Mouse (Mus musculus) left cerebral cortex, adult 2 months (tissue): ENCODE data around the gene Klc1. TPM values are rescaled to one million over a fixed set of nuclear protein-coding genes. Genes with fewer than 3 reads are reported as not detected.
"Not testable (repeated sequence)": the region's sequence is repeated elsewhere in the genome, so short reads cannot be mapped to it uniquely, and the experiment has no call there.

Experiments used
- DNase-seq, 2 experiments: peaks; one replicate each; pipeline ENCODE4 v3.0.0; 2021 to 2022; ENCODE audit warnings: low spot score in 2 of 2, mixed read lengths in 1 of 2; ENCODE audit errors: extremely low spot score in 1 of 2
- H3K27ac ChIP-seq: fragments of 200-600 bp; 2 replicates; pipeline ENCODE4 v1.8.1; 2022
- H3K4me3 ChIP-seq: fragments of 200-600 bp; 2 replicates; pipeline ENCODE4 v1.8.1; 2022
- CTCF ChIP-seq: fragments of 200-600 bp; IDR thresholded peaks from 2 replicates; pipeline ENCODE4 v1.8.1; 2022; ENCODE audit warnings: antibody characterized with exemption, mild to moderate bottlenecking, moderate library complexity
- intact Hi-C: fragments of 180-260 bp; cut with DNase I; formaldehyde crosslinking; loops from one replicate; pipeline ENCODE4 v1.15.1; 2025
- total RNA-seq, 2 experiments: library from RNA; stranded (reverse); gene quantifications; 2 replicates each; pipeline ENCODE4 v1.2.3; 2021

Gene Klc1
- total RNA-seq, 2 experiments from 2014 or later: 746 to 823 TPM

GRCm38 (mm10) chr12:111725338-111726121 is 33.1 kb upstream of the Klc1 start:
- peak overlapping the region; percentile 97 for H3K27ac ChIP-seq
- intact Hi-C loops: loop anchor here (2.0 kb wide), 1 partner anchor 57 kb away; no protein-coding TSS in a partner anchor
- H3K4me3 ChIP-seq: no peak overlapping the region
- no peak for TF ChIP-seq CTCF
- DNase-seq: peak in 1 of 2 experiments; percentile 58

GRCm38 (mm10) chr12:111726122-111726463 is 32.6 kb upstream of the Klc1 start:
- Histone ChIP-seq H3K27ac (peak overlapping the region; percentile 97), H3K4me3 (no peak overlapping the region)
- intact Hi-C loops: no loop called here
- no peak for TF ChIP-seq CTCF
- DNase-seq: peak; percentile 51 to 57

- Histone ChIP-seq H3K27ac (no peak overlapping the region), H3K4me3 (no peak overlapping the region)
- intact Hi-C loops: no loop called here
- TF ChIP-seq CTCF: no peak
- no peak for DNase-seq
These were observed 30.7 kb upstream of the Klc1 start for GRCm38 (mm10) chr12:111727956-111728355.

GRCm38 (mm10) chr12:111731822-111732807 is 26.5 kb upstream of the Klc1 start:
- no peak overlapping the region for H3K4me3 ChIP-seq
- intact Hi-C loops: loop anchor here (1.0 kb wide), 2 partner anchors 64 to 79 kb away; no protein-coding TSS in a partner anchor
- peak; percentile 88 to 90 for DNase-seq
- H3K27ac ChIP-seq: peak overlapping the region; percentile 82
- peak; percentile 95 for TF ChIP-seq CTCF

DNA sequence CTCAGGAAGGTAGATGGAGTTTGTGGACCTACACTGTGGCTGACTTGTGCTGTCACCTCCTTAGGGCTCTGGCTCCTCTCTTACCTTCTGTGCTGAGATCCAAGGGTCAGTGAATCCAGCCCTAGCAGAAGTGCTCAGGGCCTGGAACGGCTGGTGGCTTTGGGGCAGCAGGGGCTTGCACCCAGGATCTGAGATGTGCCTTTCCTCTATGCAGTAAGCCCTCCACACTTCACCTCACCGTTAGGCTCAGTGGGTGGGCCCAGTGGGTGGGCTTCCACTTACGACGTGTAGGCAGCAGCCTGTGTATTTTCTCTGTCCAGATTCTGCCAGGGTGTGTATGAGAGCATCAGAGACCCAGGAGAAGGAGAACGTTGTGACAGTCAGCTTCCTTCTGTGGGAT is 25.7 kb upstream of the Klc1 start:
- peak overlapping the region; percentile 82 for H3K27ac ChIP-seq
- TF ChIP-seq CTCF: no peak
- no peak overlapping the region for H3K4me3 ChIP-seq
- intact Hi-C loops: loop anchor here (1.0 kb wide), 2 partner anchors 65 to 80 kb away; no protein-coding TSS in a partner anchor
- no peak for DNase-seq

DNA sequence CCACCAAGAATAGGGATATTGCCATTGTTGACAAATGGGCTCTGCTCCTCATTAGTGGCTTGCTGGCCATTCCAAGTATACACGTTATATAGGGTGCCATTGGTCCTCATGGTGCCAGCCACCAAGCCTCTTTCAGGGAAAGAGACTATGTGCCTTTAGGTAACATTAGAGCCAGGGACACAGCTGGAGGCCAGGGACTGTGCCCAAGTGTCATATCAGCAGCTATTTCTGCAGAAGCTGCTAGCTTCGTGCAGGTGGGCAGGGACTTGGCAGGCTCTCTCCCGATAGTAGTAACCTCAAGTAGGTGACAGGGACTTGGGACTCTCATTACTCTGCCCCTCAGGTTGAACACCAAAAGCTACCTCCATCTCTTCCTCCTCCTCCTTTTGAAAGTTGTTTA is 23.7 kb upstream of the Klc1 start:
- intact Hi-C loops: no loop called here
- Histone ChIP-seq H3K4me3 (no peak overlapping the region), H3K27ac (no peak overlapping the region)
- DNase-seq: no peak
- no peak for TF ChIP-seq CTCF

- DNase-seq, H3K4me3 ChIP-seq, H3K27ac ChIP-seq, intact Hi-C loops: not testable (repeated sequence)
These were observed 22.0 kb upstream of the Klc1 start for GRCm38 (mm10) chr12:111736676-111737075.

DNA sequence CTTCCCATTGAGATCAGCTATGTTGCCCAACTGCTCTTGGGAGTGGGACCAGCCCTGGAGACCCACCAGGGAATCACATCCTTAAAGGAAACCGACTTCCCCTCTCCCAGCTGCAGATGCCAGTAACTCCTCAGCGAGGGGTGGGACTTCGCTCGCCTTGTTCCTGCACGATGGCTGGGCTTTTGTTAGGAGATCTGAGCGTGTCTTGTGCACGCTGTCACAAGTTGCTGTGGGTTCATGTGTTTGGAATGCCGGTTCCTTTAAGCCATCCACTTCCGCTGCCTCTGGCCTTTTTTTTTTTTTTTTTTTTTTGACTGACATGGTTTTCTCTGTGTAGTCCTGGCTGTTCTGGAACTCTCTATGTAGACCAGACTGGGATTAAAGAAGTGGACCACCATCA is 21.3 kb upstream of the Klc1 start:
- no peak overlapping the region for H3K27ac ChIP-seq
- DNase-seq: no peak
- intact Hi-C loops: no loop called here
- no peak for TF ChIP-seq CTCF
- H3K4me3 ChIP-seq: no peak overlapping the region

GRCm38 (mm10) chr12:111738754-111739153 is 19.9 kb upstream of the Klc1 start:
- DNase-seq: peak; percentile 55 to 69
- TF ChIP-seq CTCF: peak; percentile 58
- Histone ChIP-seq H3K4me3 (no peak overlapping the region), H3K27ac (no peak overlapping the region)
- intact Hi-C loops: no loop called here

- TF ChIP-seq CTCF: no peak
- Histone ChIP-seq H3K27ac (no peak overlapping the region), H3K4me3 (no peak overlapping the region)
- no peak for DNase-seq
- intact Hi-C loops: no loop called here
These were observed 17.3 kb upstream of the Klc1 start for GRCm38 (mm10) chr12:111741338-111741737.

DNA sequence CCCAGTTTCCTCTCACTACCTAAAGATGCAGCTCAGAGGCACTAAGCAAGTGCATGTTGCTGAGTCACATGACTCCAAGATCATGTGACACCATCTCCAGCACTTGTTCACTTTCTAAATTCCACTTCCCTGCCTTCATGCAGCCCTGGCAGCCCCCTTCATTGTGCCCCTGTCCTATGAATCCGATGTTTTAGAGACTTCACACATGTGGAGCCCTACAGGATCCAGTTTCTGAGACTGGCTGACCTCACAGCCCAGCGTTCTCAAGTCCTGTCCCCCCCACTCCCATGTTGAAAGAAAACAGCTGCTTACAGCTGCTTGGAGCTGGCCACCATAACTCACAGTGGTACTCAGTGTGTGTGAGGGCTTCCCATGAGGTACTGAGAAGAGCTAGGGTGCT is 15.2 kb upstream of the Klc1 start:
- H3K27ac ChIP-seq: no peak overlapping the region
- DNase-seq: no peak
- intact Hi-C loops: no loop called here
- no peak overlapping the region for H3K4me3 ChIP-seq
- no peak for TF ChIP-seq CTCF

GRCm38 (mm10) chr12:111743981-111744423 is 14.6 kb upstream of the Klc1 start:
- TF ChIP-seq CTCF: no peak
- Histone ChIP-seq H3K4me3 (no peak overlapping the region), H3K27ac (no peak overlapping the region)
- DNase-seq: no peak
- intact Hi-C loops: no loop called here
